In the genomic region with DNA sequence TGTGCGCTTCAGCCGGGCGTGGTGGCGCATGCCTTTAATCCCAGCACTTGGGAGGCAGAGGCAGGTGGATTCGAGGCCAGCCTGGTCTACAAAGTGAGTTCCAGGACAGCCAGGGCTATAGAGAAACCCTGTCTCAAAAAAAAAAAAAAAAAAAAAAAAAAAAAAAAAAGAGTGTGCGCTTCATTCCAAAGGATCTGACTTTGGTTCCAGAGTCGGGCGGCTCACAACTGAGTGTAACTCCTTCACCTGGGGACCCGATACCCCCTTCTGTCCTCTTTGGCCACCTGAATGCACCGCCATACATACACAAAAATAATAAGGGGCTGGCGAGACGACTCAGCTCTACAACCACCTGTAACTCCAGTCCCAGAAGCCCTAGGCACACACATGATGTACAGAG, we compare ENCODE assay signal across 11 mouse cellular contexts. TPM values are rescaled to one million over a fixed set of nuclear protein-coding genes. Genes with fewer than 3 reads are reported as not detected.
A peak's percentile ranks its signal among the peaks of the same experiment; 100 is the strongest.
DNase-seq lines count a peak whose midpoint lies in the region; ATAC-seq and TF ChIP-seq lines count a peak whose summit lies in the region.
"Not testable (repeated sequence)": the region's sequence is repeated elsewhere in the genome, so short reads cannot be mapped to it uniquely, and the experiment has no call there.
"Had no signal": no experiment of that assay in that cellular context is flagged by ENCODE, and none has a peak within 500 bp of the region (broad histone marks: within the 10 kb centered on the region; RNA-seq: fewer than 3 reads in every experiment).

No protein-coding gene starts in this region.

- not testable (repeated sequence) for H3K9me3 ChIP-seq in forebrain, embryonic 14.5 days (replicated peaks; ENCODE audit: control insufficient read depth, low read length); heart, postnatal 0 days (replicated peaks; ENCODE audit: control insufficient read depth, low read length); liver, embryonic 11.5 days (ENCODE audit: control insufficient read depth, low read length); midbrain, embryonic 10.5 days (replicated peaks); neural tube, embryonic 15.5 days (replicated peaks)

- H3K4me3 ChIP-seq in cortical plate, adult 2 months (ENCODE audit: insufficient read depth, low read length) = peak overlapping the region; percentile 55; the same call in 1 of the 2 replicates
- peak overlapping the region; percentile 94 for H3K4me3 ChIP-seq in forebrain, embryonic 14.5 days (ENCODE audit: low read depth, low read length)
- peak overlapping the region; percentile 70 for H3K4me3 ChIP-seq in heart, postnatal 0 days (ENCODE audit: low read depth, low read length)
- H3K4me3 ChIP-seq in kidney, adult 2 months (ENCODE audit: insufficient read depth, low read depth, low read length) = peak overlapping the region; percentile 96; the same call in 1 of the 2 replicates
- H3K4me3 ChIP-seq in liver, embryonic 11.5 days (ENCODE audit: low read depth, low read length) = peak overlapping the region; percentile 84
- peak overlapping the region; percentile 86 for H3K4me3 ChIP-seq in midbrain, embryonic 10.5 days
- H3K4me3 ChIP-seq in neural tube, embryonic 15.5 days (replicated peaks) = peak overlapping the region; percentile 60

- peak; percentile 5 for DNase-seq in CD4-positive, CD25-positive, alpha-beta regulatory T cell, adult 2 months (ENCODE audit: low read depth, low spot score)
- DNase-seq in forebrain, embryonic 14.5 days (ENCODE audit: low spot score); heart, postnatal 0 days (ENCODE audit: low spot score); kidney, adult 2 months; liver, embryonic 11.5 days (ENCODE audit: low spot score); midbrain, embryonic 10.5 days (ENCODE audit: low spot score): not testable (repeated sequence)

- not testable (repeated sequence) for H3K36me3 ChIP-seq in forebrain, embryonic 14.5 days (ENCODE audit: control insufficient read depth, insufficient read depth, low read length); heart, postnatal 0 days (replicated peaks; ENCODE audit: control insufficient read depth, insufficient read depth, low read length); kidney, adult 2 months (ENCODE audit: control insufficient read depth, insufficient read depth, low read length); liver, embryonic 11.5 days (ENCODE audit: control insufficient read depth, insufficient read depth, low read length); midbrain, embryonic 10.5 days; neural tube, embryonic 15.5 days

- peak overlapping the region; percentile 84 for H3K9ac ChIP-seq in forebrain, embryonic 14.5 days (ENCODE audit: low read length)
- peak overlapping the region; percentile 67 for H3K9ac ChIP-seq in heart, postnatal 0 days (replicated peaks; ENCODE audit: low read depth, low read length)
- peak overlapping the region; percentile 89 for H3K9ac ChIP-seq in liver, embryonic 11.5 days (ENCODE audit: low read depth, low read length)
- peak overlapping the region; percentile 59 for H3K9ac ChIP-seq in neural tube, embryonic 15.5 days (replicated peaks)

- TF ChIP-seq POLR2A in cortical plate, adult 2 months (IDR thresholded peaks at IDR 0.05; ENCODE audit: extremely low read depth, insufficient read depth, low read length); kidney, adult 2 months (IDR thresholded peaks at IDR 0.05; ENCODE audit: low read depth, low read length): not testable (repeated sequence)

- peak overlapping the region; percentile 83 for H3K4me2 ChIP-seq in forebrain, embryonic 14.5 days (ENCODE audit: low read length)
- peak overlapping the region; percentile 95 for H3K4me2 ChIP-seq in heart, postnatal 0 days (ENCODE audit: low read depth, low read length)
- H3K4me2 ChIP-seq in liver, embryonic 11.5 days = peak overlapping the region; percentile 96
- H3K4me2 ChIP-seq in neural tube, embryonic 15.5 days = peak overlapping the region; percentile 72

- not testable (repeated sequence) for H3K27ac ChIP-seq in cortical plate, adult 2 months (ENCODE audit: insufficient read depth, low read length); forebrain, embryonic 14.5 days (ENCODE audit: low read depth, low read length); heart, postnatal 0 days (ENCODE audit: low read depth); kidney, adult 2 months (ENCODE audit: insufficient read depth, low read depth, low read length); liver, embryonic 11.5 days (ENCODE audit: low read depth, low read length); neural tube, embryonic 15.5 days (replicated peaks)
- H3K27ac ChIP-seq in midbrain, embryonic 10.5 days (replicated peaks) = peak overlapping the region; percentile 82

- not testable (repeated sequence) for ATAC-seq in forebrain, embryonic 14.5 days; heart, postnatal 0 days (ENCODE audit: insufficient read depth, low read depth); liver, embryonic 11.5 days (replicated peaks; ENCODE audit: low FRiP score); neural tube, embryonic 15.5 days (ENCODE audit: low FRiP score)

- TF ChIP-seq EP300 in heart, postnatal 0 days (IDR thresholded peaks at IDR 0.05; ENCODE audit: low read depth) = not testable (repeated sequence)

- TF ChIP-seq CTCF in cortical plate, adult 2 months (IDR thresholded peaks at IDR 0.05; ENCODE audit: extremely low read depth, insufficient read depth, low read length); heart, postnatal 0 days (IDR thresholded peaks at IDR 0.05; ENCODE audit: low read depth); kidney, adult 2 months (conservative IDR thresholded peaks at IDR 0.05; ENCODE audit: insufficient read depth, insufficient read length, low read depth, low read length): not testable (repeated sequence)

- not testable (repeated sequence) for H3K4me1 ChIP-seq in cortical plate, adult 2 months (ENCODE audit: control insufficient read depth, insufficient read depth, low read length); forebrain, embryonic 14.5 days (ENCODE audit: control insufficient read depth, insufficient read depth, low read length); heart, postnatal 0 days (ENCODE audit: control insufficient read depth, insufficient read depth); kidney, adult 2 months (ENCODE audit: control insufficient read depth, insufficient read depth, low read length); midbrain, embryonic 10.5 days
- H3K4me1 ChIP-seq in liver, embryonic 11.5 days (replicated peaks; ENCODE audit: control insufficient read depth, insufficient read depth, low read length) = peaks cover 16% of the 10 kb centered on the region
- peaks cover 35% of the 10 kb centered on the region for H3K4me1 ChIP-seq in neural tube, embryonic 15.5 days

- 65% methylated on average over 12 of the region's 12 CpGs for WGBS in forebrain, embryonic 14.5 days
- WGBS in heart, postnatal 0 days = 47% methylated on average over 12 of the region's 12 CpGs
- 49% methylated on average over 12 of the region's 12 CpGs for WGBS in kidney, adult 2 months
- 49% methylated on average over 12 of the region's 12 CpGs for WGBS in liver, embryonic 11.5 days
- 64% methylated on average over 12 of the region's 12 CpGs for WGBS in midbrain, embryonic 10.5 days
- WGBS in neural tube, embryonic 15.5 days = 63% methylated on average over 12 of the region's 12 CpGs

- H3K27me3 ChIP-seq in forebrain, embryonic 14.5 days (replicated peaks; ENCODE audit: control insufficient read depth, insufficient read depth, low read length); heart, postnatal 0 days (ENCODE audit: control insufficient read depth, insufficient read depth, low read length); kidney, adult 2 months (replicated peaks; ENCODE audit: control insufficient read depth, insufficient read depth, low read length); liver, embryonic 11.5 days (replicated peaks; ENCODE audit: control insufficient read depth, insufficient read depth, low read length); midbrain, embryonic 10.5 days (ENCODE audit: low read depth, poor library complexity, severe bottlenecking); neural tube, embryonic 15.5 days (replicated peaks): not testable (repeated sequence)

RNA-seq across cellular contexts. Expression of a gene that starts 0.9 kb away (rescaled TPM):
- 78.9 and 87.7 TPM in 2 replicates for polyA plus RNA-seq in cortical plate, adult 2 months (2012; rRNA removed)
- polyA plus RNA-seq in forebrain, embryonic 14.5 days (2014; fragmentation: Nextera tagmentation; extraction: Ambion mirVana) = 173 and 178 TPM in 2 replicates
- total RNA-seq in heart, postnatal 0 days (2014; rRNA removed; ENCODE audit: low replicate concordance) = 16.1 and 20.4 TPM in 2 replicates
- 85.4 and 86.2 TPM in 2 replicates for polyA plus RNA-seq in heart, postnatal 0 days (2015; fragmentation: Nextera tagmentation; extraction: Ambion mirVana)
- polyA plus RNA-seq in kidney, adult 2 months (2012; rRNA removed) = 7.2 and 12.5 TPM in 2 replicates
- polyA plus RNA-seq in liver, embryonic 11.5 days (2014; fragmentation: Nextera tagmentation; extraction: Ambion mirVana) = 218 and 234 TPM in 2 replicates
- 205 and 225 TPM in 2 replicates for polyA plus RNA-seq in midbrain, embryonic 10.5 days (2016; fragmentation: Nextera tagmentation; extraction: Ambion mirVana)
- 194 and 201 TPM in 2 replicates for polyA plus RNA-seq in neural tube, embryonic 15.5 days (2015; fragmentation: Nextera tagmentation; extraction: Ambion mirVana)

RNA-seq across cellular contexts. Expression of a gene that starts 23.3 kb away (rescaled TPM):
- 3.3 and 3.4 TPM in 2 replicates for polyA plus RNA-seq in cortical plate, adult 2 months (2012; rRNA removed)
- polyA plus RNA-seq in forebrain, embryonic 14.5 days (2014; fragmentation: Nextera tagmentation; extraction: Ambion mirVana) = 2.0 and 2.7 TPM in 2 replicates
- total RNA-seq in heart, postnatal 0 days (2014; rRNA removed; ENCODE audit: low replicate concordance) = 3.3 and 3.9 TPM in 2 replicates
- 2.5 and 3.5 TPM in 2 replicates for polyA plus RNA-seq in heart, postnatal 0 days (2015; fragmentation: Nextera tagmentation; extraction: Ambion mirVana)
- 6.0 and 6.9 TPM in 2 replicates for polyA plus RNA-seq in kidney, adult 2 months (2012; rRNA removed)
- 8.0 and 8.4 TPM in 2 replicates for polyA plus RNA-seq in liver, embryonic 11.5 days (2014; fragmentation: Nextera tagmentation; extraction: Ambion mirVana)
- 10.3 TPM in 2 replicates for polyA plus RNA-seq in midbrain, embryonic 10.5 days (2016; fragmentation: Nextera tagmentation; extraction: Ambion mirVana)
- 3.9 and 4.8 TPM in 2 replicates for polyA plus RNA-seq in neural tube, embryonic 15.5 days (2015; fragmentation: Nextera tagmentation; extraction: Ambion mirVana)

RNA-seq across cellular contexts. Expression of a gene that starts 57.0 kb away (rescaled TPM):
- polyA plus RNA-seq in cortical plate, adult 2 months (2012; rRNA removed) = 1.2 and 1.4 TPM in 2 replicates
- 2.6 TPM in 2 replicates for polyA plus RNA-seq in forebrain, embryonic 14.5 days (2014; fragmentation: Nextera tagmentation; extraction: Ambion mirVana)
- total RNA-seq in heart, postnatal 0 days (2014; rRNA removed; ENCODE audit: low replicate concordance) = not detected in 2 replicates
- not detected in 2 replicates for polyA plus RNA-seq in heart, postnatal 0 days (2015; fragmentation: Nextera tagmentation; extraction: Ambion mirVana)
- polyA plus RNA-seq in kidney, adult 2 months (2012; rRNA removed) = 0.06 TPM in 1 of 2 replicates, not detected in the other
- polyA plus RNA-seq in liver, embryonic 11.5 days (2014; fragmentation: Nextera tagmentation; extraction: Ambion mirVana) = 0.35 and 0.41 TPM in 2 replicates
- 2.1 and 2.9 TPM in 2 replicates for polyA plus RNA-seq in midbrain, embryonic 10.5 days (2016; fragmentation: Nextera tagmentation; extraction: Ambion mirVana)
- 3.4 and 3.5 TPM in 2 replicates for polyA plus RNA-seq in neural tube, embryonic 15.5 days (2015; fragmentation: Nextera tagmentation; extraction: Ambion mirVana)
- total RNA-seq: adrenal gland, postnatal 14 days; liver, adult 2 months had no signal
- polyA plus RNA-seq: liver, adult 2 months; spleen, adult 2 months had no signal
